In the genomic region with DNA sequence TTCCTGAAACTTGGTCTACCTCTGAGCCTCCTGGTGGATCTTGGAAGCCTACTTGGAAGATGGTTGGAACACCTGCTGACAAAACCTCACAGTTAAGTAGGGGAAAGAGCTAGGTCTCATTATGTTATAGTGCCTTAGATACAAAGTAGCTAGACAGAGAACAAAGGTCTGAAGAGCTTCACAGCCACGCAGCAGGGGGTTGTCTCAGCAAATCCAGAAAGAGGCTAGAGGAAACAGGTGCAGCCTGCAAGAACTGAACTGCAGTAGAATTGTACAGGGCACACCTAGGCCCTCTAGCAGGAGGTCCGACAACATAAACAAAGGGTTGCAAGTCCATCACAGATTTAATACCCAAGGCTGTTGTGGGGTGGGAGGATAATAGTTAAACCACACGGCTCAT, we compare ENCODE assay signal across 18 mouse cellular contexts. TPM values are rescaled to one million over a fixed set of nuclear protein-coding genes. Genes with fewer than 3 reads are reported as not detected.
DNase-seq lines count a peak whose midpoint lies in the region; TF ChIP-seq lines count a peak whose summit lies in the region.
"Had no signal": no experiment of that assay in that cellular context is flagged by ENCODE, and none has a peak within 500 bp of the region (broad histone marks: within the 10 kb centered on the region; RNA-seq: fewer than 3 reads in every experiment).

No protein-coding gene starts in this region.

- no peak for TF ChIP-seq CTCF in gastrocnemius, adult 2 months (IDR thresholded peaks at IDR 0.05)
- TF ChIP-seq CTCF in small intestine, adult 2 months (IDR thresholded peaks at IDR 0.05; ENCODE audit: extremely low read depth, insufficient read length, insufficient replicate concordance, low read depth, low read length) = no peak

- no peak for DNase-seq in gastrocnemius, adult 2 months
- no peak for DNase-seq in gastrocnemius, postnatal 4 days (ENCODE audit: low spot score in 2 of 2)
- peak; percentile 43 for DNase-seq in kidney, postnatal 14 days
- DNase-seq in kidney, adult 8-10 months = no peak
- DNase-seq in thymus, postnatal 36 days = peak; percentile 56 to 75
- no peak for DNase-seq in left cerebral cortex, postnatal 36 days (ENCODE audit: low spot score in 2 of 2)
- no peak for DNase-seq in adrenal gland, adult 18-20 months (ENCODE audit: low spot score in 2 of 2)
- DNase-seq: cerebellum, adult 9-10 months; heart, adult 11 months; layer of hippocampus, postnatal 36 days; midbrain, embryonic 14.5 days had no signal

- peaks cover 41% of the 10 kb centered on the region for H3K4me1 ChIP-seq in small intestine, adult 2 months (ENCODE audit: control insufficient read depth, insufficient read depth, insufficient read length, low read length)

- WGBS in small intestine, adult 2 months = 28% methylated on average over 3 of the region's 3 CpGs

- intact Hi-C loops in gastrocnemius, adult 2 months (cut with DNase I) = no loop called here
- intact Hi-C loops in left cerebral cortex, postnatal 36 days (cut with DNase I) = no loop called here

- H3K36me3 ChIP-seq in small intestine, adult 2 months (ENCODE audit: control insufficient read depth, insufficient read depth, low read length) = peaks cover 19% of the 10 kb centered on the region
- H3K36me3 ChIP-seq: forebrain, embryonic 12.5 days; heart, embryonic 13.5 days; limb, embryonic 15.5 days; liver, embryonic 15.5 days had no signal

- no peaks in the 10 kb centered on the region for H3K27me3 ChIP-seq in small intestine, adult 2 months (ENCODE audit: control insufficient read depth, insufficient read depth, low read length)
- H3K27me3 ChIP-seq: forebrain, embryonic 12.5 days; heart, embryonic 13.5 days; limb, embryonic 15.5 days; liver, embryonic 15.5 days had no signal

- H3K4me3 ChIP-seq in gastrocnemius, adult 2 months = no peak overlapping the region
- H3K4me3 ChIP-seq in small intestine, adult 2 months (ENCODE audit: low read depth, low read length) = no peak overlapping the region
- H3K4me3 ChIP-seq: forebrain, embryonic 12.5 days; heart, embryonic 13.5 days; limb, embryonic 15.5 days; liver, embryonic 15.5 days; myocyte had no signal

- 0 out of 2 replicates have a peak overlapping the region, but pooled peaks have one; percentile 13 for H3K27ac ChIP-seq in gastrocnemius, adult 2 months
- H3K27ac ChIP-seq in small intestine, adult 2 months (ENCODE audit: insufficient read depth, low read depth, low read length) = peak overlapping the region; percentile 60
- H3K27ac ChIP-seq: forebrain, embryonic 12.5 days; heart, embryonic 13.5 days; hindbrain, postnatal 0 days; limb, embryonic 15.5 days; liver, embryonic 15.5 days had no signal

- no peak for TF ChIP-seq POLR2A in small intestine, adult 2 months (IDR thresholded peaks at IDR 0.05; ENCODE audit: low read depth, low read length)

RNA-seq across cellular contexts. Expression of a gene that starts 30.6 kb away (rescaled TPM):
- 1 to 10 TPM; 2.8 to 8.4 TPM for total RNA-seq in gastrocnemius, adult 2 months (2021)
- 10 to 100 TPM; 11.9 to 12.3 TPM for total RNA-seq in gastrocnemius, postnatal 4 days (2021)
- polyA plus RNA-seq in small intestine, adult 2 months (2012; rRNA removed) = 21.6 and 53.3 TPM in 2 replicates
- total RNA-seq in left cerebral cortex, postnatal 36 days (2021) = 10 to 100 TPM; 28.6 to 32.2 TPM
- 1 to 10 TPM; 5.9 to 6.4 TPM for total RNA-seq in adrenal gland, adult 18-20 months (2021)

Comparison
In these comparisons a context has a peak if more than half of its experiments do, and no peak if none do; other contexts are left out.
1. DNase-seq: peak in kidney, postnatal 14 days (single experiment) and thymus, postnatal 36 days (2 of 2); none in gastrocnemius, adult 2 months (single experiment), gastrocnemius, postnatal 4 days (0 of 2), kidney, adult 8-10 months (0 of 2), left cerebral cortex, postnatal 36 days (0 of 2) and adrenal gland, adult 18-20 months (0 of 2).